Mouse (Mus musculus) cerebellum, postnatal 10 days (tissue): ENCODE measurements around the gene Tyk2.

Experiments used
- DNase-seq, 2 experiments: peaks; one replicate each; pipeline ENCODE4 v3.0.0; 2021; ENCODE audit warnings: mixed read lengths in 2 of 2

The Tyk2 gene

DNA sequence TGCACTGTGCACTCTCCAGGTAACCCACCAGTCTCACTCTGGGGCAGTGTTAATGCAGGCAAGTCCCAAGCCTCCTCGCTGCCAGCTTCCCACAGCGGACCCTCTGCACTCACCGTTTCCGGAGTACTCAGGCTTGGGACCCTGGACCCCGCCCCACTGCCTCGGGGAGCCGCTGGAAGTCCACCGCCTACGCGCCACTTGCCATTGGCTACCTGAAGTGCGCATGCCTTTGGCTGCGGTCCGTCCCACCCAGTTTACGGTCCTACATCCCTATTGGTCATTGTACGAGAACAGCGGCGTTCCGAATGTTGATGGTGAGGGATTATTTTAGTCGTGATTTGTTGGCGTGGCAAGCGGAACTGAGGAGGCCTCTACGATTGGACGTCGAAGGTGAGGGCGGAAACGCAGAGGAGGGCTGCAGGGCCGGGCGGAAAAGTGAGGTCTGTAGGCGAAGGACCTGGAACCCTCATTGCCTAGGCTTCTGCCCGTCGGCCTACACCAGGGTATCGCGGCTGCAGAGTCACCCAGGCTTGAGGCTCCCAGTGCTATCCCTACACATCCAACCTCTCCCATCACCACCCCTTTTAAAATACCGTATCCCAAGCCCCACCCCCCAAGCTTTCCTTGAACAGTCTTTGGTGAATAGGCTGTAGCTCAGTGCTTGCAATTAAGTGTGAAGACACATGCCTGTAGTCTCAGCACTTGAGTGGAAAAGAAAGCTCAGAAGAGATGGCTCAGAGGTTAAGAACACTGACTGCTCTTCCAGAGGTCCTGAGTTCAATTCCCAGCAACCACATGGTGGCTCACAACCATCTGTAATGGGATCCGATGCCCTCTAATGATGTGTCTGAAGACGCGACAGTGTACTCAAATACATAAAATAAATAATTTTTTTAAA lies at the start of gene Tyk2:
Gene Tyk2, minus strand, starts transcription at position 185 of the 898 bp plus-strand sequence.
- peak; percentile 90 to 95 for DNase-seq

DNA sequence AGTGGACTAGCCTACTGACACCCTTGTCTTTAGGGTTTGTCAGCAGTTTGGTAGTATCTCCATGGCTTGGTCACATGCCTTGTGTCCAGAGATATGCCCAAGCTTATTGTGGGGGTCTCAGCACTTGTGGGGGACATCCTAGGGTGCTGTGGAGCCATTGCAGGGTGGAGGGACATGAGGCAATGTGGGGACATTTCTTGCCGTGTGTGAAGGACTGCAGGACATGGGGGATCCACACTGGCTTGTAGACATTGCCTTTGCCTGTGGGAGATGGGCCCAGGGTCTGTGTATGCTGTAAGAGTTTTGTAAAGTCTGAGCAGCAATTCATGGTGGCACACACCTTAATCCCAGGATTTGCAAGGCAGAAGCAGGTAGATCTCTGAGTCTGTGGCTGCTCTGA lies 49.8 kb upstream of the Tyk2 start:
- no peak for DNase-seq

DNA sequence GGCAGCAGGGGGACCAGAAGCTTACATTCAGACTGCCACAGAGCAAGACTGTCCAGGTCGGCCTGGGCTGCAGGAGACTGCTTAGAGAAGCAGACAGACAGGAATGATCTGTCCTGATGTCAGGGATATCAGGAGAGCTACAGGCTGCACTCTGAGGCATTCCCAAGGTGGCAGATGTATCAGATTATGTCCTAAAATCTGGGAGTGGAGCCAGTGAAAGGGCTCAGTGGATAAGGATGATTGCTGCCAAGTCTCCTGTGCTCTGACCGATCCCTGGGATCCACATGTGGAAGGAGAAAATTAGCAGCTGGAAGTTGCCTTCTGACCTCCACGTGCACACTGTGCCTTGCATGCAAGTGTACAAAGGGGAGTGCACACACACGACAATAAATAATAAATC lies 49.4 kb upstream of the Tyk2 start:
- DNase-seq: peak in 1 of 2 experiments; percentile 23

GRCm38 (mm10) chr9:21172364-21172763 lies 41.3 kb upstream of the Tyk2 start:
- no peak for DNase-seq

DNA sequence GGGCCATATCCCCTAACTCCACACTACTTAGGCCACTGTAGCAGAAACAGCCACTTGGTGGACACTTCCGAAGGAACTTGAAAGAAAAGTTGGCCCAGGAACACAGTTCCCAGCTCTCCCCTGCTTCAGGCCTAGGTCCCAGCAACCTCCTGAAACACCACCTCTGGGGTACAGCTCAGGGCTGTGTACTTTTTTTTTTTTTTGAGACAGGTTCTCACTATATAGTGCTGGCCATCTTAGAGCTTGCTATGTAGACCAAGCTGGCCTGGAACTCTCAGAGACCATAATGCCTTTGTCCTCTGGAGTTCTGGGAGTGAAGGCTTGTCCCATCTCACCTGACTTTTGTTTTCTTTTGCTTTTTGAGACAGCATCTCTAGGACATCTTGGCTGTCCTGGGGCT lies 38.1 kb upstream of the Tyk2 start:
- no peak for DNase-seq

DNA sequence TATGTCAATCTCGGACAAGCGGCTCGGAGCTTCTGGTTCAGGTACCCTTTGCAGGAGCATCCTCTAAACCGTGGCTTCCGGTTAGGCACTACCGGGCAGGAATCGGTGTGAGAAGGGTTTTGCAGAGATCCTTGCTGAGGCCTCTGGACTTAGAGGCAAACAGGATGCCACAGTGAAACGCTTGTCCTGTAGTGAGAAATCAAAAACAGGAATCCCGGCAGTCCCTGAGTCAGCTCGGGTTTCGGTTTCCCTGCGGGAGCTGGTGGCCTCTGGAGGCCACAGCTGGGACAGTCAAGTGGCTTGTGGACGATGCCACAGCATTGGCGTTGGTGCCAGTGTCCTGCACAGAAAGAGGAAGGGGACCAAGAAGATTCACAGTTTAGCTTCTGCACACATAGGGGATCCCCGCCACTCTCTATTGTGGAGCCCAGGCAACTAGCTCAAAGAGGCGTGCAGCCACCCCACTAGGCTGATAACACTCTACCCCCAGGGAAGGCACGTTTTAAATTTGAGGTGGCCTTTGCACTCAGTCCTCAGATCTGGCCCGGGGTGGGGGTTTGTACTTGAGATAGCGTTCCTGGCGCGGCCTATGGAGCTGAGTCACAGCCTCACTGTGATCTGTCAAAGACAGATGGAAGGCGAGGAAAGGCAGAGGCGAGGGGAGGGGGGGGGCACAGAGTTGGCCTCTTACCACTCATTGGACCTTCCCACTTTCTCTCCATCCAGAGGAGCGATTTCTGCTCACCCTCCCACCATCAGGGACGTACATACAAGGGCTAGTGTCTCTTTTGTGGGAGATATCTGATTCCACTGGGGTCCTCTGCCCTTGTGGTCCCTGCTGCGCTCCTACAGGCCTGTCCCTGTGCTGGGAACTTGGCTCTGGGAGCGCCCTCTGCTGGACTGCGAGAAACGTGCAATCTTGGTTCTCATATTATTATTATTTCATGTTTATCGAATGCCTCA lies 37.4 kb upstream of the Tyk2 start:
- peak; percentile 86 to 87 for DNase-seq

- DNase-seq: no peak
These were observed 36.4 kb upstream of the Tyk2 start for GRCm38 (mm10) chr9:21167140-21168097.

DNA sequence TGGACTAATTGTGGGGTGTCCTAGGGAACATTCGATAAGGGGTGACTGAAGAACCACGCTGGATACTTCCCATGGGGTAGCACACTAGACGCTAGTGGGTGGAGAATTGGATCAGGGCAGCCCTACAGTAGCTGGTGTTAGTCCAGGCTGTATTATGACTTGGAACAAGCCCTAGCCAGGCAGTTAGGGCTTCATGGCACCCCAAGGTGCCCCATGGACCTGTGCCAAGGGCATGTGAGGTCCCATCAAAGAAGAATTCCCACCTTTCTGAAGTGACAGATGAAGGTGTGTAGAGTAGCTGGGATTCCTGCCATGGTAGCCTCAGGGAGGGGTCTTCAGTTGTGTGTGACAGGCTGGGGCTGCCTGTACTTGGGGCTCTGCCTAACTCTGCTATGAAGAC lies 35.5 kb upstream of the Tyk2 start:
- DNase-seq: peak; percentile 52 to 56

- DNase-seq: peak; percentile 66 to 83
These were observed 35.0 kb upstream of the Tyk2 start for GRCm38 (mm10) chr9:21165952-21166451.

GRCm38 (mm10) chr9:21165041-21165951 lies 34.3 kb upstream of the Tyk2 start, which contains the start of gene Pde4a:
Gene Pde4a (plus strand): TSS chr9:21165714.
- DNase-seq: peak; percentile 75 to 77

DNA sequence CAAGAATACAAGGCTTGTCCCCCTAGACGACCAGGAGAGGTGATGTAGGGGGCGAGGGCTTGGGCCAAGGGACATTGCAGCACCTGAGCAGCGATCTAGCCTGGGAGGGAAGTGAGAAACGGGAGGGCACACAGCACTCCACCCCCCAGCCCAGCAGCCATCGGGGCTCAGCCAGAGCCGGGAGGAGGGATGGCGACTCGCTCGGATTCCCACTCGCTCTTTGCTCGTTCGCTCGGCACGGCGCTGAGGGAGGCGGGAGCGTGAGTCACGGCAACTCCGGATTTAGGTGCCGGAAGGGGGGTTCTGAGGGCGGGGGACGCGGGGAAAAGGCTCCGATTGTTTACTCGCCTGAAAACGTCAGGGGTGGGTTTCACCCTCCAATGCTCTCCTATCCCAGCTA lies 33.0 kb upstream of the Tyk2 start:
- DNase-seq: peak; percentile 27 to 38

- DNase-seq: peak; percentile 71 to 77
These were observed 32.3 kb upstream of the Tyk2 start for GRCm38 (mm10) chr9:21163086-21164050.

DNA sequence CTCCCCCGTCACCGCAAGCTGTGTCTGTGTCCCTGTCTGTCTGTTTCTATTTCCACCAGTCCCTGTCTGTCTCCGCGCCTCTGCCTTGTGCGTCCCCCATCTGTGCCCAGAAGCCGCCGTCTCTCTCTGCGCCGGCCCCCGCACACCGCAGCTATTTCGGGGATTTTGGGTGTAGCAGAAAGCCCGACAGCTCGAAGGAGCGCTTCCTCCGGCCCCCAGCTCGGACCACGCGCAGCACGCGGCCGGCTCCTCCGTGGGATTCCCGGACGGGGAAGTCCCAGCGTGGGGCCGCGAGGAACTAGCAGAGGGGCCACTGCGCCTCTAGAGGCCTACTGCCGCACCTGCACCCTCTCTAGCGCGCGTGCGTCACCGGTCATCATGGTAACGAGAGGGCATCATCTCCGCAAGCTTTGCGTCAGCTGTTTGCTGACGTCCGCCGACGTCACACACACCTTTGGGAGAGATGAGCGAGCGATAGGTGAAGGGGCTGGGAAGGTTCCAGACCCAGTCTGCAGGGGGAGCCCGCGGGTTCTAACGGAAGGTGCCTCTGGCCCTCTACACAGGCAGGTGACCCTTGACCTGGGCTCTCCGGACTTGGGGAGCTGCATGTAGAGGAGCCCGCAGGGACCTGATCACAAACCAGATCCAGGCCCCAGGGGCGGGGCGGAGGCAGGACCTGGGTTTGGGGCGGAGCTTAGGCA lies 30.3 kb upstream of the Tyk2 start:
- DNase-seq: peak; percentile 94 to 96

DNA sequence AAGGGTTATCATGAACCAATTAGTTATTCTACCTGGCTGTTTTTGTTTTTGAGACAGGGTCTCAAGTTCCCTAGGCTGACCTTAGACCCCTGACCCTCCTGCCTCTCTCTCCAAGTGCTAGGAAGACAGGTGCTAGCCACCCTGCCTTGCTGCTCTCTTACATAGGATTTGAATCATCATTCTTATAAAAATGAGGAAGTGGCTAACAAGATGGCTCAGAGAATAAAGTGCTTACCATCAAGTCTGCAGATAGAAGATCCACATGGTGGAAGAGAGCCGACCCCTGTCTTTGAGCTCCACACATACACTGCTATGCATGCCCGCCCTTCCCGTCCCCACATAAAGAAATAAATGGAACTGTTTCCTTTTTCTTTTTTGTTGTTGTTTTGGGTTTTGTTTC lies 23.7 kb upstream of the Tyk2 start:
- DNase-seq: no peak

- DNase-seq: no peak
These were observed 22.8 kb upstream of the Tyk2 start for GRCm38 (mm10) chr9:21153833-21154232.

GRCm38 (mm10) chr9:21153331-21153730 lies 22.3 kb upstream of the Tyk2 start:
- DNase-seq: peak in 1 of 2 experiments; percentile 23

DNA sequence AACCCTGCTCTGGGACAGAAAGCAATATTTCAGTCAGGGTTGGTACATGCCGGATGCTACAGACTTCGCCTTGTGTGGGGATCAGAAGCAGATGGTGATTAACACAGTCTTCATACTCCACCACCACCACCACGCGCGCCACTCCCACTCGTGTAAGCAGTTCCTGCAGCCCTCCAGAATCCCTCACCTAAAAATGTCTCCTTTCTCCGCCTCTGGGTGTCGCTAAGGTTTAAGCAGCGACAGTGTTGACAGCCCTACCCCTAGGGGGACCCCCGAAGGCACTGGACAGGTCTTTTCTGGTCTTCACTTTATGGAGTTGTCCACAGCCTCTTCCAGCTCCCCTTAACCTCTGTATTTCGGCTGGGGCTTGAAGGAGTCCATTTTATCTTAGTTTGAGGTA lies 21.7 kb upstream of the Tyk2 start:
- peak; percentile 82 to 83 for DNase-seq

GRCm38 (mm10) chr9:21149654-21150419 lies 18.8 kb upstream of the Tyk2 start, which contains the start of gene Cdc37:
Gene Cdc37 (minus strand): TSS chr9:21149982.
- peak; percentile 97 for DNase-seq
